Mouse (Mus musculus) lung, embryonic 14.5 days (tissue): ENCODE results near the gene Steap3. TPM values are rescaled to one million over a fixed set of nuclear protein-coding genes. Genes with fewer than 3 reads are reported as not detected.

ENCODE experiments used
- ATAC-seq: fragments of 200-750 bp; cut with Nextera tagmentation; 2 replicates; pipeline ENCODE4 v1.8.0; 2017; ENCODE audit warnings: mild to moderate bottlenecking, moderate TSS enrichment, moderate library complexity; ENCODE audit not compliant: insufficient read depth
- DNase-seq: peaks from one replicate; pipeline ENCODE4 v3.0.0-alpha.2; 2015
- H3K27ac ChIP-seq: fragments of 300-500 bp; sonication (generic); 2 replicates; pipeline ENCODE4 v1.5.1; 2014; ENCODE audit warnings: low read depth, mild to moderate bottlenecking, moderate library complexity
- H3K27me3 ChIP-seq: fragments of 300-500 bp; sonication (generic); 2 replicates; pipeline ENCODE4 v1.6.1; 2014; ENCODE audit warnings: low read length, control low read depth; ENCODE audit not compliant: insufficient read depth
- H3K36me3 ChIP-seq: fragments of 300-500 bp; sonication (generic); 2 replicates; pipeline ENCODE4 v1.6.1; 2014; ENCODE audit warnings: control low read depth; ENCODE audit not compliant: insufficient read depth
- H3K4me1 ChIP-seq: fragments of 300-500 bp; sonication (generic); 2 replicates; pipeline ENCODE4 v1.6.1; 2014; ENCODE audit warnings: antibody characterized with exemption, control low read depth; ENCODE audit not compliant: insufficient read depth
- H3K4me2 ChIP-seq: fragments of 300-500 bp; sonication (generic); 2 replicates; pipeline ENCODE4 v1.6.1; 2014; ENCODE audit warnings: mild to moderate bottlenecking
- H3K4me3 ChIP-seq: fragments of 300-500 bp; sonication (generic); 2 replicates; pipeline ENCODE4 v1.5.1; 2014; ENCODE audit warnings: low read depth, low read length
- H3K9ac ChIP-seq: fragments of 300-500 bp; sonication (generic); 2 replicates; pipeline ENCODE4 v1.6.1; 2014
- H3K9me3 ChIP-seq: fragments of 300-500 bp; sonication (generic); 2 replicates; pipeline ENCODE4 v1.6.1; 2016; ENCODE audit warnings: low read depth, low read length, control low read depth
- CTCF ChIP-seq: IDR thresholded peaks from 2 replicates; pipeline ENCODE4 v1.5.1; 2016; ENCODE audit warnings: antibody characterized with exemption, low read depth
- WGBS: fragments of 180-500 bp; shearing (Covaris S2); extraction: QIAGEN DNeasy Blood & Tissue Kit; methylation state at CpG from one replicate; pipeline ENCODE4 v1.1.7; 2014; 5-methylcytosine and 5-hydroxymethylcytosine counted together
- polyA plus RNA-seq: library from polyadenylated mRNA; unstranded; fragments of >200 nt; fragmentation: Nextera tagmentation; extraction: Ambion mirVana; gene quantifications from 2 replicates; pipeline ENCODE4 v1.2.1, GENCODE M21; 2014

The Steap3 gene
- polyA plus RNA-seq, 1 experiment from 2014 or later = 2.9 TPM

DNA sequence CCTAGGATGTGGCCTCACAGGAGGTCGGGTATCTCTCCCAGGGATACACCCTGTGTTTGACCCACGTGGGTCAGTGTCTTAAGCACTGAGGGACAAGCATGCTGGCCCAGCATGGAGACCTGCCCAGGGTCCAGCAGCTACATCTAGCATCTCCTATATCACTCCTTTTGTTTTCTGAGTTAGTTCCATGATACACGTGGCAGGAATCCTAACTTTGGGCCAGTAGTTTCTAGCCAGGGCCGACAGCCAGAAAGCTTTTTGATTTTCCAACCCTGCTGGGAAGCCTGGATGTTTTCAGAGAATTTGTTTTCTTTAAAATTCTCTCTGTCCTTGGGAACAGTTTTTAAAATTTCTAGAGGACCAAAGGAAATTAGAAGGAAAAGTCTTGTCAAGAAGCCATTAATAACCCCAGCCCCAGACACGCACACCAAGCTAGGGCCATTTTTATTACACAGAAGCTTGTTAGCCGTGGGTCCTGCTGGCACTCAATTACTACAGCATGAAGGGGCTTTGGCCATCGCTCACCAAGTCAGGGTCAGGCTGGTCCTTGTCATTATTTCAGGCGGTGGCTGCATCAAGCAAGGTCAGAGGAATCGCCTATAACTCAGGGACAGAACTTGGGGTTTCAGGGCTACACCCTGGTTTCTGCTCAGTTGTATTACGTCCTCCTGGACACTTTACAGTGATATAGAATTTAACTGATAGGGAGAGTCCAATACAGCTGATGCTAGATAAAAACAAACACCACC is 42.6 kb downstream of the Steap3 start:
- H3K36me3 ChIP-seq = no peaks in the 10 kb centered on the region
- no peak overlapping the region for H3K4me3 ChIP-seq
- no peaks in the 10 kb centered on the region for H3K27me3 ChIP-seq
- ATAC-seq = no peak
- WGBS = 74% methylated on average over 10 of the region's 10 CpGs
- no peaks in the 10 kb centered on the region for H3K4me1 ChIP-seq
- no peak overlapping the region for H3K9ac ChIP-seq
- no peaks in the 10 kb centered on the region for H3K9me3 ChIP-seq
- no peak for TF ChIP-seq CTCF
- H3K27ac ChIP-seq = no peak overlapping the region
- DNase-seq = no peak
- no peak overlapping the region for H3K4me2 ChIP-seq

DNA sequence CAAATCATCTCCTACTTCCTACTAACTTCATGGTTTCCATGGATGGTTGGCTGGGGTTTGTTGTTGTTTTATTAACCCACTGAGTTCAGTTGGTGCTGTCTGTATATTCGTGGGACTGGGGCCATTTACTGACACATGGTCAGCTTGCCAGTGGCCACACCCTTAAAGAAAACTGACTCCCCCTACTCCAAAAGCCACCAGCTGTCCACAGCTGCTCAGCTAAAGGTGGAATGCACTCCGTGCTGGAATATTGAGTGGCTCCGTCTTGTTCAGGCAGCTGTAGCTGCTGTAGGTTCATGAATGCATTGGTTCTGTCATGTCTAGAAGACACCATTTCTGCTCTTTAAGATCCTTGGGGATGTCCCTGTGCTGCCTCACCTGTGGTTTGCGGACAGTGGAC is 48.9 kb downstream of the Steap3 start:
- peak; percentile 53 for DNase-seq

DNA sequence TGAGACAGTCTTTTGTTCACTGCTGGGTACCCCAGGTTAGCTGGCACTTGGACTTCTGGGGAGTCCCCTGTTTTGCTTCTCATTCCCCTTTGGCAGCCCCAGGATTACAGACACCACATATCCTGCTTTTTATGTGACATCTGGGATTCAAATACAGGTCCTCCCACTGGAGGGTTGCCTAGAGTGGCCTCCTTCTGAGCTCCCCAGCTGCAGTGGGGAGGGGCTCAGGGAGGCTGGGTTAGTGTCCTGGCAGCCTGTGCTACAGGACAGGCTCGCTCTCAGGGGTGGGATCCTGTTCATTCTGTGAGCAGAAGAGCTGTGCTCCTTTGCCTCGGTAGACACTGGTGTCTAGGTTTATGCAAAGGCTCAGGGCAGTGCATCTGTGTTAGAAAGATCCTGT is 51.2 kb downstream of the Steap3 start:
- TF ChIP-seq CTCF = no peak
- H3K36me3 ChIP-seq = no peaks in the 10 kb centered on the region
- no peak overlapping the region for H3K4me2 ChIP-seq
- no peaks in the 10 kb centered on the region for H3K27me3 ChIP-seq
- H3K4me3 ChIP-seq = no peak overlapping the region
- no peaks in the 10 kb centered on the region for H3K4me1 ChIP-seq
- 39% methylated on average over 2 of the region's 2 CpGs for WGBS
- H3K9ac ChIP-seq = no peak overlapping the region
- no peaks in the 10 kb centered on the region for H3K9me3 ChIP-seq
- peak; percentile 83; the same call in 1 of the 2 replicates for ATAC-seq
- DNase-seq = peak; percentile 50
- H3K27ac ChIP-seq = no peak overlapping the region

More for the DNA sequence above, 48.9 kb downstream of the Steap3 start:
- Histone ChIP-seq H3K36me3 (no peaks in the 10 kb centered on the region), H3K4me1 (no peaks in the 10 kb centered on the region), H3K27ac (no peak overlapping the region), H3K9me3 (no peaks in the 10 kb centered on the region), H3K27me3 (no peaks in the 10 kb centered on the region), H3K4me2 (no peak overlapping the region), H3K9ac (no peak overlapping the region), H3K4me3 (no peak overlapping the region)
- no peak for TF ChIP-seq CTCF
- WGBS = 53% methylated on average over 4 of the region's 4 CpGs
- ATAC-seq = peak; percentile 47; the same call in 1 of the 2 replicates

DNA sequence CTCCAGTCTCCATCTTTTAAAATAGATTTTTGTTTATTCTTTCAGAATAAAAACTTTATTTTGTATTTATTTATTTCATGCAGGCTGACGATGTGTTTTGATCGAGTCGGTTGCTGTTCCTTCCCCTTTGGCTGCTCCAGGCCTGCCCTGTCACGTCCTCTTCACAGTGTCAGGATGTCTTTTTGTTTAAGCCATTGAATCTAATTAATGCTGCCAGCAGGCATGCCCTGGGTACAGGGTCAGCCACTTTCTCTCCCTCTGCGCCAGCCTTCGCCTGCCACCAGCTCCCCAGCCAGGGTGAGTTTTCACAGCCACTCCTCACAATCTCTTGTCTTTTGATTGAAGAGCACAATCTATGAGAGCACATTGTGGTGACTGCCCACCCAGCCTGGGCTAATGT is 51.7 kb downstream of the Steap3 start:
- H3K9me3 ChIP-seq = no peaks in the 10 kb centered on the region
- DNase-seq = peak; percentile 15
- whole genome bisulfite sequencing = 48% methylated on average over 6 of the region's 6 CpGs
- H3K27me3 ChIP-seq = no peaks in the 10 kb centered on the region
- H3K36me3 ChIP-seq = no peaks in the 10 kb centered on the region
- H3K4me2 ChIP-seq = no peak overlapping the region
- no peaks in the 10 kb centered on the region for H3K4me1 ChIP-seq
- no peak for TF ChIP-seq CTCF
- peak; percentile 42; the same call in 1 of the 2 replicates for ATAC-seq
- no peak overlapping the region for H3K4me3 ChIP-seq
- no peak overlapping the region for H3K27ac ChIP-seq
- H3K9ac ChIP-seq = no peak overlapping the region

DNA sequence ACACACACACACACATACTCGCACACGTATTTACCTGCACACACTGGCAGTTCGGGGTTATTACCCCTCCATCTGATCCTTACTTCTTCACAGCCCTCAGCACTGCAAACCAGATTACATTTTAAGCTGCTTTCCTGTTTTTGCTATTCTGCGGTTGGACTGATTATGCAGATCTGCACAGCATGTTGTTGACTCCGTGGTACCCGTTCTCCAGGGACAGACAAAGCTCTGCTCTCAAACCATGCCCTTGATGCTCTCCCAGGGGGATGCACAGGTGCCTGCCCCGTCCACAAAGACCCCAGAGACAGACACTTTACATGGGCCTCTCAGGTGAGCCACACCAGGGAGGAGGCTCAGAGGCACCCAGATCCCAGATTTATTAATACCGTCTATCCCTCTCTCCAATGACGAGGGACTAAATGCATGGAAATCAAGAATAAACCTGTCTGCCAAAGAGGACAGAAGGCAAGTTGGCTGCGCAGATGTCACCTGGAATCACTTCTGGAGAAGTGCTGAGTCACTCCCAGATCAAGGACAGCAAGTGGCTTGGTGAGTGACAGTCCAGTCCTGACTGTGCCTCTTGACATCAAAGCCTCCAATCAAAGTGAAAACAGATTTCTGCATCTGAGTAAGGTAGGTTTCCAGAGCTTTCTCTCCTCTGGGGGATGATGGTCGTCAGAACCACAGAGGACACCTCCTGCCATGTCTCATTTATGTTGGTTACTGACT is 63.8 kb downstream of the Steap3 start:
- Histone ChIP-seq H3K27ac (no peak overlapping the region), H3K36me3 (no peaks in the 10 kb centered on the region), H3K4me1 (no peaks in the 10 kb centered on the region), H3K4me3 (no peak overlapping the region), H3K27me3 (no peaks in the 10 kb centered on the region), H3K9me3 (no peaks in the 10 kb centered on the region), H3K4me2 (no peak overlapping the region), H3K9ac (no peak overlapping the region)
- 81% methylated on average over 11 of the region's 11 CpGs for WGBS
- TF ChIP-seq CTCF = no peak
- no peak for ATAC-seq
- DNase-seq = no peak

DNA sequence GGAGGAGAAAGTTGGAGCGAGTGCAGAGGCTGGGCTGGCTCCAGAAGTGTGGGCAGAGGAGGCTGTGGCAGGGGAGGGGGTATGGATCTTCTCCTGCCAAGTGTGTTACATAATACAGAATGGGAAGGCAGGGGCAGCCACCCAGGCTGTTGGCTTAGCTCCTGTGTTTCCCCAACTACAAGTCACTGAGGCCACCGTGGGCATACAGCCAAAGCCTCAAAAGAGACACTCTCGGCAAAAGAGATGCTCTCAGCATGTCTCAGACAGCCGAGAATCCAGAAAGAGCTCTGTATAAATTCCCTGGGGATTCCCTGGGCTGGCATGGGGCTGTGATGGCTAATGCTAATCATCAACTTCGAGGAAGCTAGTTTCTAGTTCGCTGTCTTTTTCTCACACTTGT is 64.9 kb downstream of the Steap3 start:
- H3K4me2 ChIP-seq = no peak overlapping the region
- no peak overlapping the region for H3K27ac ChIP-seq
- no peaks in the 10 kb centered on the region for H3K4me1 ChIP-seq
- H3K27me3 ChIP-seq = no peaks in the 10 kb centered on the region
- no peak overlapping the region for H3K9ac ChIP-seq
- 45% methylated on average over 6 of the region's 6 CpGs for WGBS
- H3K4me3 ChIP-seq = no peak overlapping the region
- no peaks in the 10 kb centered on the region for H3K36me3 ChIP-seq
- TF ChIP-seq CTCF = no peak
- H3K9me3 ChIP-seq = no peaks in the 10 kb centered on the region
- ATAC-seq = peak; percentile 70
- peak; percentile 77 for DNase-seq

DNA sequence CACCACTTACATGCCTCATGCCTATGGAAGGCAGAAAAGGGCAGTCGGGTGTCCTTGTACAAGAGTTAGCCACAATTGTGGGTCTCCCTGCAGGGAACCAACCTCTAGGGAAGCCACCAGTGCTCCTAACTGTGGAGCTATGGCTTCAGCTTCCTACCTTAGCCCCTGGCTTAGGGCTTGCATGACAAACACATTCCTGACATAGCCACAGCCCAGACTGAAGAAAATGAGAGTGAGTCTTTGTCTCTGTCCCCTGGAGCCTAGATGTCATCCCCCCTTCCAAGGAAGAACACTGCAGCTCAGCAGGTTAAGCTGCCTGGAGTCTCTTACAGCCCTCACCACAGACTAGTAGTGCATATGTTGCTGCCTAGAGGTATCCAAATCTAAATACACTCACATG is 67.7 kb downstream of the Steap3 start:
- Histone ChIP-seq H3K9me3 (no peaks in the 10 kb centered on the region), H3K27ac (no peak overlapping the region), H3K9ac (no peak overlapping the region), H3K4me1 (no peaks in the 10 kb centered on the region), H3K4me2 (no peak overlapping the region), H3K36me3 (no peaks in the 10 kb centered on the region), H3K27me3 (no peaks in the 10 kb centered on the region), H3K4me3 (no peak overlapping the region)
- no peak for TF ChIP-seq CTCF
- 62% methylated on average over 1 of the region's 1 CpGs for WGBS
- ATAC-seq = no peak
- no peak for DNase-seq
